Mouse (Mus musculus): ENCODE measurements at regions not wholly inside any gene's neighbourhood (a gene's known extent, or its start where the extent isn't known, plus 50 kb on each side); places are given as distances from the start of the nearest gene placed in this dataset.

DNA sequence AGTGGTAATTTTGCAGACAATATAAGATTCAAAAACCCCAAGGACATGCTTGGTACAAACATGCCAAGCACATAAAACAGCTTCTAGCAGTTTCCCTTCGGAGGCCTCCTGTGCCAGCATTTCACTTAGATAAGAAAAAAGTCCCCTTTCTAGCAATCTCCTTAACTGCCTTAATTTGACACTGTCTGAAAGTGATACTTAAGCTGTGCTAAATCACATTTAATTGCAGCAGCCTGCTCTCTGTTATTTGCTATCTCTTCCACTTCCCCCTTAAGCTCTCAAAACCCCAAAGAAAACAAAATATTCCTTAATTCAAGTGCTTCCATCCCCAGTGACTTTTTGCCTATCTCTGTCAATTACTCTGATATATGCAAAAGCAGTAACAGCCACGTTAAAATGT is 86.9 kb upstream of the Prokr2 start:
- no peak for TF ChIP-seq ZNF384 (IDR thresholded peaks at IDR 0.05; ENCODE audit: low read depth, low read length)
- TF ChIP-seq CHD2 (IDR thresholded peaks at IDR 0.05; ENCODE audit: low read depth, low read length), result no peak
- no peak for TF ChIP-seq ZC3H11A (IDR thresholded peaks at IDR 0.05; ENCODE audit: borderline replicate concordance, low read depth, low read length)
